Mouse (Mus musculus): ENCODE data around the gene Slc25a44.
"Not testable (repeated sequence)": the region's sequence is repeated elsewhere in the genome, so short reads cannot be mapped to it uniquely, and the experiment has no call there.

The Slc25a44 gene

GRCm38 (mm10) chr3:88415668-88416067, 9.3 kb downstream of the Slc25a44 start:
- no peak for DNase-seq (ENCODE audit: low spot score)

GRCm38 (mm10) chr3:88412636-88413035, 12.3 kb downstream of the Slc25a44 start:
- DNase-seq (ENCODE audit: low spot score), result no peak

- no peak for DNase-seq (ENCODE audit: low spot score)
Measured at GRCm38 (mm10) chr3:88411681-88412080, 13.3 kb downstream of the Slc25a44 start.

- DNase-seq (ENCODE audit: low spot score), result no peak
Measured at GRCm38 (mm10) chr3:88410645-88411031, 14.3 kb downstream of the Slc25a44 start.

GRCm38 (mm10) chr3:88409741-88410644, 14.9 kb downstream of the Slc25a44 start, which contains the start of gene Pmf1:
Gene Pmf1 (minus strand): TSS chr3:88410331.
- peak; percentile 95 for DNase-seq (ENCODE audit: low spot score)

GRCm38 (mm10) chr3:88408953-88409352, 16.0 kb downstream of the Slc25a44 start:
- DNase-seq (ENCODE audit: low spot score), result no peak

GRCm38 (mm10) chr3:88407529-88407928, 17.4 kb downstream of the Slc25a44 start:
- DNase-seq (ENCODE audit: low spot score), result no peak

GRCm38 (mm10) chr3:88407090-88407489, 17.8 kb downstream of the Slc25a44 start:
- DNase-seq (ENCODE audit: low spot score), result no peak

- DNase-seq (ENCODE audit: low spot score), result no peak
Measured at GRCm38 (mm10) chr3:88403522-88404230, 21.3 kb downstream of the Slc25a44 start.

GRCm38 (mm10) chr3:88398666-88399065, 26.3 kb downstream of the Slc25a44 start:
- no peak for DNase-seq (ENCODE audit: low spot score)

GRCm38 (mm10) chr3:88395742-88396141, 29.2 kb downstream of the Slc25a44 start:
- DNase-seq (ENCODE audit: low spot score), result no peak

- DNase-seq (ENCODE audit: low spot score), result no peak
Measured at GRCm38 (mm10) chr3:88395288-88395687, 29.7 kb downstream of the Slc25a44 start.

GRCm38 (mm10) chr3:88393776-88394375, 31.1 kb downstream of the Slc25a44 start:
- DNase-seq (ENCODE audit: low spot score), result no peak

GRCm38 (mm10) chr3:88384364-88384763, 40.6 kb downstream of the Slc25a44 start, which contains the start of gene Bglap:
Gene Bglap (minus strand): TSS chr3:88384464.
- DNase-seq (ENCODE audit: low spot score), result no peak

- not testable (repeated sequence) for DNase-seq (ENCODE audit: low spot score)
Measured at GRCm38 (mm10) chr3:88382383-88382782, 42.6 kb downstream of the Slc25a44 start.

GRCm38 (mm10) chr3:88381389-88382315, 43.3 kb downstream of the Slc25a44 start:
- DNase-seq (ENCODE audit: low spot score), result not testable (repeated sequence)

- not testable (repeated sequence) for DNase-seq (ENCODE audit: low spot score)
Measured at GRCm38 (mm10) chr3:88378599-88378998, 46.3 kb downstream of the Slc25a44 start, which contains the start of gene Bglap2. Gene Bglap2 (minus strand): TSS chr3:88378699.

- not testable (repeated sequence) for DNase-seq (ENCODE audit: low spot score)
Measured at GRCm38 (mm10) chr3:88376644-88377043, 48.3 kb downstream of the Slc25a44 start.

GRCm38 (mm10) chr3:88375750-88376626, 49.0 kb downstream of the Slc25a44 start:
- peak; percentile 42 for DNase-seq (ENCODE audit: low spot score)

- not testable (repeated sequence) for DNase-seq (ENCODE audit: low spot score)
Measured at GRCm38 (mm10) chr3:88372643-88373042, 52.3 kb downstream of the Slc25a44 start, which contains the start of gene Bglap3. Gene Bglap3 (minus strand): TSS chr3:88372743.
